Mouse (Mus musculus) E14TG2a.4 (cell line): ENCODE measurements around the gene Zfp655.

ENCODE experiments used
- CTCF ChIP-seq: conservative IDR thresholded peaks from 2 replicates; pipeline ENCODE4 v1.5.1; 2014; ENCODE audit warnings: low read length
- NANOG ChIP-seq: IDR thresholded peaks from 2 replicates; pipeline ENCODE4 v1.6.1; 2014; ENCODE audit warnings: borderline replicate concordance, low read length, mixed read lengths
- POU5F1 ChIP-seq: IDR thresholded peaks from 2 replicates; pipeline ENCODE4 v1.6.1; 2014; ENCODE audit warnings: low read length, borderline replicate concordance

DNA sequence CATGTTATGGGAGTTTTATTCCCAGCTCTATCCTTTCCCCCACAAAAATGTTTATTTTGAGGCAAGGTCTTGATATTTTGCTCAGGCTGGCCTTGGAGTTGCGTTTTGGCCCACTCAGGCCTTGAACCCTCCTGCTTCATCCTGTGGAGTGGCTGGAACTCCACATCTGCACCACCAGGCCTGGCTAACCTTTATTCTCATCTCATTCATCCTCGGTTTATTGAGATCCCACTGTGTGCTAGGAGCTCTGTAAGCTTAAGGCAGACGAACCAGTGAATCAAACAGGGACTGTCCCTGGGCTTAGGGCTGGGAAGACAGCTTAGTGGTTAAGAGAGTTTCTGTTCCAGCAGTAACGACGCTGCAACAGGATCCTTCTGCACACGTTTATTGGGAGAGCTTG, 60.9 kb downstream of the Zfp655 start:
- TF ChIP-seq CTCF (no peak), NANOG (no peak), POU5F1 (no peak)
